In the genomic region with DNA sequence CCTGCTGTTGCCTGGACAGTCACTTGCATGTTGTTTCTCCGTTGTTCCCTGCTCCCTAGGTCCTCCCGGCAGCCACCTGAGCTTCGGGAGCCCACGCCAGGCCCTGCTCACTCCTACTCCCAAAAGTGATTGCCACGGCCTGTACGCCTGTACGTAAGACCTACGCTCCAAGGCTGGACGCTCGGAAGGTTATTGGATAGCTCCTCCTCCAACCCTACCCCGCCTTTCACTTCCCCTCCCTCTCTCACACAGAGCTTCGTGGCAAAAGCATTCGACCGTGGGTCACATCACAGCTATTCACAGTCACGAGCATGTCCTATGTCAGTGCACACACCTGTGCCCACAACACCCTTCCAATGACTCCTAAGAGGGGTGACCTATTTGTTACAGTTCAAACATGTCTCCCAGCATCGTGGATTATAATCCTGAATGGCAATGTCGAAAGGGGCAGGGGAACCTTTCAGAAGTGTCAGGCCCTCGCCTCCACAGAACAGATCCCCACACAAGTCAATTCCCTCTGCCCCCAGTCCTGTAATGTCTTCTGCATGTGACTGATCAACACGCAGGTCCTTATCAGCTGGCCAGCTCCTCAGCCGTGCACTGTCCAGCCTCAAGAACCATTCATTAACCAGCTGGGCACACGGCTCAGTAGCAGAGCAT, we compare ENCODE assay signal across 23 mouse cellular contexts. TPM values are rescaled to one million over a fixed set of nuclear protein-coding genes. Genes with fewer than 3 reads are reported as not detected.
DNase-seq lines count a peak whose midpoint lies in the region; ATAC-seq and TF ChIP-seq lines count a peak whose summit lies in the region.
"Had no signal": no experiment of that assay in that cellular context is flagged by ENCODE, and none has a peak within 500 bp of the region (broad histone marks: within the 10 kb centered on the region; RNA-seq: fewer than 3 reads in every experiment).

No protein-coding gene starts in this region.

- no peak for ATAC-seq in hindbrain, embryonic 13.5 days (ENCODE audit: low FRiP score)
- ATAC-seq: activated CD4-positive, CD25-positive, alpha-beta regulatory T cell, adult 4 months; CD4-positive, CD25-positive, alpha-beta regulatory T cell, adult 4 months; forebrain, embryonic 13.5 days; forebrain, embryonic 15.5 days; forebrain, postnatal 0 days had no signal

- no peak overlapping the region for H3K9ac ChIP-seq in heart, adult 2 months (ENCODE audit: low read depth, low read length)
- no peak overlapping the region for H3K9ac ChIP-seq in CH12.LX (ENCODE audit: insufficient read depth, low read depth)
- no peak overlapping the region for H3K9ac ChIP-seq in hindbrain, embryonic 13.5 days
- H3K9ac ChIP-seq: forebrain, embryonic 13.5 days; forebrain, embryonic 15.5 days; forebrain, postnatal 0 days had no signal

- no peak for TF ChIP-seq CTCF in heart, adult 2 months (IDR thresholded peaks at IDR 0.05)
- no peak for TF ChIP-seq CTCF in testis, adult 2 months (IDR thresholded peaks at IDR 0.05; ENCODE audit: control insufficient read depth, insufficient read depth, insufficient replicate concordance, low read depth, low read length)
- TF ChIP-seq CTCF in CH12.LX (conservative IDR thresholded peaks at IDR 0.05 in 1 of 2, IDR thresholded peaks at IDR 0.05 in 1 of 2; ENCODE audit: low read depth in 2 of 2, low read length in 2 of 2): no peak

- intact Hi-C loops in heart, adult 2 months (cut with DNase I): no loop called here

- H3K27ac ChIP-seq in heart, adult 2 months: no peak overlapping the region
- H3K27ac ChIP-seq in testis, adult 2 months (ENCODE audit: control insufficient read depth, insufficient read depth, low read depth, low read length): no peak overlapping the region
- H3K27ac ChIP-seq in CH12.LX (ENCODE audit: insufficient read depth, low read depth): no peak overlapping the region
- no peak overlapping the region for H3K27ac ChIP-seq in hindbrain, embryonic 13.5 days
- H3K27ac ChIP-seq: forebrain, embryonic 13.5 days; forebrain, embryonic 15.5 days had no signal

- DNase-seq in heart, adult 11 months: peak; percentile 76
- no peak for DNase-seq in heart, adult 2 months
- DNase-seq in testis, postnatal 10 days (ENCODE audit: low spot score): no peak
- no peak for DNase-seq in CH12.LX (ENCODE audit: extremely low read depth)
- DNase-seq in splenic B cell, adult 2 months (ENCODE audit: low read depth, low spot score): peak; percentile 21
- DNase-seq in layer of hippocampus, adult 11-12 months (ENCODE audit: low spot score): no peak
- DNase-seq: adrenal gland, adult 8-10 months; adrenal gland, postnatal 14 days; adrenal gland, postnatal 36 days; B cell, adult 2 months; cerebellum, adult 11-12 months; cerebellum, adult 2 months; cerebellum, adult 9-10 months; cerebellum, postnatal 10 days; cerebellum, postnatal 25 days; forebrain, postnatal 0 days had no signal

- no peaks in the 10 kb centered on the region for H3K79me2 ChIP-seq in heart, adult 2 months (replicated peaks; ENCODE audit: control insufficient read depth, insufficient read depth, low read length)
- H3K79me2 ChIP-seq in CH12.LX (replicated peaks; ENCODE audit: control insufficient read depth, extremely low read depth, insufficient read depth, poor library complexity, severe bottlenecking): no peaks in the 10 kb centered on the region

- no peak for TF ChIP-seq EP300 in heart, adult 2 months (IDR thresholded peaks at IDR 0.05; ENCODE audit: insufficient read depth, low read depth, low read length)
- no peak for TF ChIP-seq EP300 in CH12.LX (IDR thresholded peaks at IDR 0.05; ENCODE audit: low read length)

- peaks cover 2% of the 10 kb centered on the region; the same call in 1 of the 2 replicates for H3K4me1 ChIP-seq in heart, adult 2 months (ENCODE audit: control insufficient read depth, insufficient read depth, low read length)
- H3K4me1 ChIP-seq in testis, adult 2 months (ENCODE audit: control insufficient read depth, insufficient read depth, low read length): no peaks in the 10 kb centered on the region; the same call in 1 of the 2 replicates
- H3K4me1 ChIP-seq in CH12.LX (ENCODE audit: control insufficient read depth in 1 of 2, insufficient read depth in 2 of 2): peaks cover 6 to 36% of the 10 kb centered on the region in 2 experiments
- peaks cover 11% of the 10 kb centered on the region for H3K4me1 ChIP-seq in hindbrain, embryonic 13.5 days (replicated peaks)

- peaks cover 2% of the 10 kb centered on the region; the same call in 1 of the 2 replicates for H3K27me3 ChIP-seq in heart, adult 2 months (ENCODE audit: control insufficient read depth, insufficient read depth, low read length)
- no peaks in the 10 kb centered on the region for H3K27me3 ChIP-seq in testis, adult 2 months (ENCODE audit: control insufficient read depth, insufficient read depth, low read length)
- no peaks in the 10 kb centered on the region for H3K27me3 ChIP-seq in CH12.LX (replicated peaks)
- no peaks in the 10 kb centered on the region for H3K27me3 ChIP-seq in splenic B cell, adult 2 months (ENCODE audit: control insufficient read depth, insufficient read depth, low read length, poor library complexity, severe bottlenecking)
- H3K27me3 ChIP-seq in hindbrain, embryonic 13.5 days: no peaks in the 10 kb centered on the region
- H3K27me3 ChIP-seq: forebrain, embryonic 13.5 days; forebrain, embryonic 15.5 days had no signal

- no peak overlapping the region for H3K4me3 ChIP-seq in heart, adult 2 months
- H3K4me3 ChIP-seq in testis, adult 2 months (ENCODE audit: control insufficient read depth, low read depth, low read length): peak overlapping the region; percentile 14
- no peak overlapping the region for H3K4me3 ChIP-seq in CH12.LX (replicated peaks in 1 of 3; ENCODE audit: low read depth in 2 of 3, low read length in 2 of 3, poor library complexity in 1 of 3)
- H3K4me3 ChIP-seq in hindbrain, embryonic 13.5 days: no peak overlapping the region
- H3K4me3 ChIP-seq: forebrain, embryonic 13.5 days; forebrain, embryonic 15.5 days had no signal

- dilution Hi-C loops in CH12.LX (cut with MboI; ENCODE audit: extremely low pct_ligation_motif_present, extremely low pct_unique_long_range_greater_than_20kb, low sequenced_read_pairs): no loop called here

- no peak overlapping the region for H3K4me2 ChIP-seq in CH12.LX (ENCODE audit: insufficient read depth, low read depth, poor library complexity, severe bottlenecking)
- H3K4me2 ChIP-seq in hindbrain, embryonic 13.5 days: no peak overlapping the region
- H3K4me2 ChIP-seq: forebrain, embryonic 13.5 days; forebrain, embryonic 15.5 days had no signal

- WGBS in heart, adult 2 months: 77% methylated on average over 21 of the region's 21 CpGs
- 86% methylated on average over 21 of the region's 21 CpGs for WGBS in hindbrain, embryonic 13.5 days

- in situ Hi-C loops in CH12.LX (cut with MboI; ENCODE audit: low pct_ligation_motif_present, low pct_unique_long_range_greater_than_20kb, low sequenced_read_pairs): no loop called here

- H3K9me3 ChIP-seq in CH12.LX (replicated peaks; ENCODE audit: low read length): no peaks in the 10 kb centered on the region
- no peaks in the 10 kb centered on the region for H3K9me3 ChIP-seq in hindbrain, embryonic 13.5 days
- H3K9me3 ChIP-seq: forebrain, embryonic 13.5 days; forebrain, embryonic 15.5 days had no signal

- no peak for TF ChIP-seq POLR2A in heart, adult 2 months (IDR thresholded peaks at IDR 0.05; ENCODE audit: insufficient read depth, low read depth, low read length)
- TF ChIP-seq POLR2A in testis, adult 2 months (IDR thresholded peaks at IDR 0.05; ENCODE audit: control insufficient read depth, low read depth, low read length): no peak
- no peak for TF ChIP-seq POLR2A in CH12.LX (IDR thresholded peaks at IDR 0.05; ENCODE audit: low read depth, low read length)

- H3K36me3 ChIP-seq in heart, adult 2 months (ENCODE audit: control insufficient read depth, insufficient read depth, low read length): no peaks in the 10 kb centered on the region
- no peaks in the 10 kb centered on the region for H3K36me3 ChIP-seq in testis, adult 2 months (ENCODE audit: control insufficient read depth, insufficient read depth, low read length)
- peaks cover 0 to 18% of the 10 kb centered on the region in 2 experiments for H3K36me3 ChIP-seq in CH12.LX (replicated peaks in 1 of 2; ENCODE audit: control insufficient read depth in 1 of 2, insufficient read depth in 1 of 2, low read length in 1 of 2)
- H3K36me3 ChIP-seq in splenic B cell, adult 2 months (ENCODE audit: control insufficient read depth, insufficient read depth, low read length, poor library complexity, severe bottlenecking): no peaks in the 10 kb centered on the region
- peaks cover 29% of the 10 kb centered on the region for H3K36me3 ChIP-seq in hindbrain, embryonic 13.5 days

- no peak for TF ChIP-seq RAD21 in CH12.LX (IDR thresholded peaks at IDR 0.05; ENCODE audit: low read depth, low read length)

TF ChIP-seq in CH12.LX, 34 proteins besides CTCF, POLR2A, EP300 and RAD21:
- TF ChIP-seq MXI1 (IDR thresholded peaks at IDR 0.05; ENCODE audit: low read depth, low read length) (no peak), BHLHE40 (IDR thresholded peaks at IDR 0.05; ENCODE audit: low read depth, low read length) (0 out of 2 replicates have a peak, but pooled peaks have one; percentile 16)

RNA-seq across cellular contexts. Expression of a gene that starts 10.2 kb away (rescaled TPM):
- total RNA-seq in heart, adult 2 months (2021): under 1 TPM; 0.18 to 0.41 TPM
- 0.23 and 0.44 TPM in 2 replicates for polyA plus RNA-seq in heart, adult 2 months (2012; rRNA removed)
- 0.49 and 0.65 TPM in 2 replicates for polyA plus RNA-seq in testis, adult 2 months (2012; rRNA removed)
- total RNA-seq in CH12.LX (2012; rRNA removed) (7.1 and 7.2 TPM in 2 replicates), CH12.LX (2014; rRNA removed) (2.6 and 3.2 TPM in 2 replicates)
- polyA plus RNA-seq in CH12.LX (2012; ENCODE audit: insufficient read length, low read depth): 8.9 and 9.8 TPM in 2 replicates
- polyA plus RNA-seq in hindbrain, embryonic 13.5 days (2015; fragmentation: Nextera tagmentation; extraction: Ambion mirVana): 52.3 and 57.0 TPM in 2 replicates
- total RNA-seq: common myeloid progenitor, adult 5-6 weeks had no signal

RNA-seq across cellular contexts. Expression of a gene that starts 52.6 kb away (rescaled TPM):
- 10 to 100 TPM; 13.3 to 15.7 TPM for total RNA-seq in heart, adult 2 months (2021)
- 17.4 and 23.7 TPM in 2 replicates for polyA plus RNA-seq in heart, adult 2 months (2012; rRNA removed)
- 28.6 and 29.8 TPM in 2 replicates for polyA plus RNA-seq in testis, adult 2 months (2012; rRNA removed)
- total RNA-seq in CH12.LX (2012; rRNA removed) (63.9 and 83.4 TPM in 2 replicates), CH12.LX (2014; rRNA removed) (80.0 and 81.0 TPM in 2 replicates)
- polyA plus RNA-seq in CH12.LX (2012; ENCODE audit: insufficient read length, low read depth): 88.0 and 89.2 TPM in 2 replicates
- polyA plus RNA-seq in hindbrain, embryonic 13.5 days (2015; fragmentation: Nextera tagmentation; extraction: Ambion mirVana): 34.7 and 35.5 TPM in 2 replicates

Comparison
In these comparisons a context has a peak if more than half of its experiments do, and no peak if none do; other contexts are left out.
1. DNase-seq: peak in heart, adult 11 months (single experiment) and splenic B cell, adult 2 months (single experiment); none in heart, adult 2 months (0 of 2), testis, postnatal 10 days (single experiment), CH12.LX (single experiment) and layer of hippocampus, adult 11-12 months (single experiment).